Mouse (Mus musculus) fat pad, adult 2 months (tissue): ENCODE data around the gene Adam12.

ENCODE experiments used
- DNase-seq: peaks from one replicate; pipeline ENCODE4 v3.0.0-alpha.2; 2011; ENCODE audit warnings: low read depth, low spot score; ENCODE audit errors: extremely low read depth

Gene Adam12

DNA sequence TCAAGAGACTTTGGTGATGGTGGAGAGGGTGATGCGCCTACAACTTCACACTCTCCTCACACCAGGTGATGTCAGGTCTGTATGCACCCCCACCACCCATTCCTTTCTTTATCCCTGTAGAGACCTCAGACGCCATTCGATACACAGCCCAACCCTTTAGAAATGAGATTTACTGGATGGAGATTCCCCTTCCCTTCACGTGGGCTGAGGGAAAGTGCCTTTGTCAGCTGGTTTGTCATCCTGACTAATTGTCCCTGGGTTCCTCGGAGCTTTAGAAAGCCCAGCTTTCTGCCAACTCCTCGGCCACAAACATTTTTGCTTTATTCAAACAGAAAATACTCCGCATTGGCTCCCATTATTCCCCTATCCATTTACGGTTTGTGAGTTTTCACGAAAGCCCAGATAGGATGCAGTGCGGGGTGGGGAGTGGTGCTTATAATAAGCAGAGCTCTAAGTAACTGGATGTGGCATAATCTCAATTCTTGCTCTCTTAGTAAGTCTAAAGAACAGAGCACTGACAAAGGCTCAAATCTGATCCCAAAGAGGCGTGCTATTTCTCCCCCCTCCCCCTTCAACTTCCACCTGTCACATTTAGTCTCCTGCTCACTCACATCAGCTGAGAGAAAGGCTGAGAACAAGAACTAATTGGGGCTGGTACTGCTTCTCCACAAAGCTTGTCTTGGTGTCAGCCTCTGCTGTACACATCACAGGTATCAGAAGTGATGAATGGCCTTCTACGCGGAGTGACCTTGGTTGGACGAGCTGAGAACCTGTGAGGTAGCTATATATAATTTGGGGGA is 143.2 kb downstream of the Adam12 start:
- no peak for DNase-seq

DNA sequence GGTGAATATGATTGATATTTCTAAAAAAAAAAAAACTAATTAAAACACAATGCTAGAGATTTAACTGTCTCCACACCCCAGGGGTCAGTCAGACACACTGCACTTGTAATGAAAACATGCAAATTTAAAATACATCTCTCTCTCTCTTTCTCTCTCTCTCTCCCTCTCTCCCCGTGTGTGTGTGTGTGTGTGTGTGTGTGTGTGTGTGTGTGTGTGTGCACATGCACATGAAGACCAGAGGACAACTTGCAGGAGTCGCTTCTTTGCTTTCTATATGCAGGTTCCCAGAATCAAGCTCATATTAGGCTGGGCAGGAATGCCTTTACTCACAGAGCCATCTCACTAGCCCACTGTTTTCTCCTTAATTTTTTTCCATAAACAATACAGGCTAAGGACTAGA is 146.6 kb downstream of the Adam12 start:
- no peak for DNase-seq

DNA sequence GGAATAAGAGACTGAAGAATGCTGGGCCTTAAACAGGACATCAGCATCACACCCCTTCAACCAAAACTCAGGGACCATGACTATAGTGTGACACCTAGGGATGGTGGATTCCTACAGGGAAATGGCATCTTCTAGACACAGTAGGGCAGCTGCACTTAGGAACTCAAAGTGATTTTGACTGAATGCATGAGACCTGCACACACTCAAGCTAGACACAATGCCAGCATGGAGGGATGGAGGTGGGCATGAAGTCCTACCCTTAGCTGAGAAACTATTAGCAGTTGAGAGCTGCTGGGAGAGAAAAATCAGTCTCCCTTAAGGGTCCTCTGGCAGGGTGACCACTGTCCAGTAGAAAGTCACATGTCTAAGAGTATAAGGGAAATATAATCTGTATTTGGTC is 147.0 kb downstream of the Adam12 start:
- no peak for DNase-seq

- no peak for DNase-seq
Observed at GRCm38 (mm10) chr7:134081307-134082072, 150.5 kb downstream of the Adam12 start.

GRCm38 (mm10) chr7:134079980-134080725 is 151.8 kb downstream of the Adam12 start:
- DNase-seq: no peak

GRCm38 (mm10) chr7:134077684-134078083 is 154.3 kb downstream of the Adam12 start:
- DNase-seq: no peak

DNA sequence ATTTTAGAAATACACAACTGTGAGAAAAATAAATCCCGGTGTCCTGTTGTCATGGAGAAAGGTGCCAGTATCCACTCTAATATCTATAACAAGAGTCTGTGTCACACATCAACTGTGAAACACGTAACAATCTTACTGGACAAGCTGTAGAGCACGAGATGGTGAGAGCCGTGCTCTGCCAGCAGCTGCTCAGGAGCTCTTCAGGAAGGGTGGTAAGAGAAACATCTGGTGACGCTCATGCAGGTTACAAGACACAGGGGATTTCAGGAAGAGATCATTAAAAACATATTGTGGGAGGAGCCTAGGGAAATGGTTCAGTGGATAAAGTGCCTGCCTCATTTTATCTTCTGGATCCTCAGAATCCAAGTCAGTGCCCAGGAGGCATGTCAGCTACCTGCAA is 158.9 kb downstream of the Adam12 start:
- no peak for DNase-seq

- DNase-seq: no peak
Observed at GRCm38 (mm10) chr7:134071153-134071885, 160.6 kb downstream of the Adam12 start.

DNA sequence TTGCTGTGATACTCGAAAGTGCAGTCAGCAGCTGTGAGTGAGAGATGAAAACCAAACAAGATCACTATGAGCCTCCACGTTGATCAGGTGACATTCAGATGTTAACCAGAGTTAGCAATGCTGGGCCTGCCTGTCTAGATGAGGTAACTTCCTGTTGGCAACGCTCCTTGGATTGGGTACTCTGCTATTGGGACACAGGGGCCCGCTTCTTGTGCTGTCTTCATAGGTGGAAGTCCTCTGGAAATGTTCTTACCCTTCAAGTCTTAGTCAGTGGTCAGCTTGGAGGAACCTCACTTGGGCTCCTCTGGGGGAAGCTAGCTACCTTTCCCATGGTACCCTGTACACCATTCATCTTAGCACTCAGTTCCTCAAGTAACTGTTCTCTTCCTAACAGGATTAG is 169.3 kb downstream of the Adam12 start:
- no peak for DNase-seq

GRCm38 (mm10) chr7:134052486-134052885 is 179.5 kb downstream of the Adam12 start:
- no peak for DNase-seq

DNA sequence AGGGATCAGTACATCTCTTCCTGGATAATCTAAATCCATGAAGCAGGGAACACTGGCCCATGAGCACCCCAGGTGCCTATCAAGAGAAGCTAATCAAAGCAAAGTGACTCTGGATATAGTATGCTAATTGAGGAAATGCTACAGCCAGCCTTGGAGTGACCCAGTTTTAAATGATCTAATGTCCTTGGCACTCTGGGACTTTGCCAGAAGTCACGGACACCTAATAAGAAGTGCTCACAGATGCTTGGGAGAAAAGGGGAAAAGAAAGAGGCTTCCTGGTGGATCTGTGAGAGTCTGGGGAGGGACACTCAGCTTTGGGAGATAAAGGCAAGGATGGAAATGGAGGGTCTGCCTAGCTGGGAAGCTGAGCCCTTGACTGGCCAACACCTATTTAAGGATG is 181.6 kb downstream of the Adam12 start:
- no peak for DNase-seq

DNA sequence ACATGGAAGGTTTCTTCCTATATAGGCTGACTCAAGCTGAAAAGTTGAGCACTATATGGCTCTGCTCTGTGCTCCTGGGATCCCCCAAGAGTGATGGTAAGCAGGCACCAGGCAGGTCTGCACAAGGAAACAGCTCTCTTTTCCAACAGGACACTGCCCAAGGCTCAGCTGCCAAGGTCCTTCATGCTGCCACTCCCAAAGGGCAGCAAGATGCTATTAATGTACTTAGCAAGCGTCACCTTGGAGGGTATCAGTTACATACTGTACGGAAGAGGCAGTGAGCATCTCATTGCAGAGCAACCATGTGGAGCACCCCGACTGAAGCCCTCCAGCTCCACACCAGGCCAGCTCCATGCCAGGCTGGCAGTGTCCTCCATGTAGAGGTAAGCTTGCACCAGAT is 185.6 kb downstream of the Adam12 start:
- DNase-seq: no peak

DNA sequence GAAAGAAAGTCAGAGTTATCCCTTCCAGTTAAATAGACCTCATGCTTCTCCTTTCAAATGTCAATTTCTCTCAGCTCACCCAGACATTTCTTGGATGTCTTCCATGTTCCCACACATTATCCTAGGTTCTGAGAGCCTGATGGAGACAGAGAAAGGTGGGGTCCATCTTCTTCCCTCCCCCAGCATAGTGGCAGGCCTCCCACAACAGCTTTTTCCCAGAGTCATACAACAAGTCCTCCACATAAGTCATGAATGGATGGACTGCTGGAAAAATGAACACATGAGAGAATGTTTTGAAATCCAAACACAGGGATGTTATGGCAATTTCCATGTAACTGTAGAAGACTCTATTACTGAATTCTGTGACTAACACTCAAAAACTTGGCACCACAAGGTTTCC is 188.4 kb downstream of the Adam12 start:
- DNase-seq: no peak

DNA sequence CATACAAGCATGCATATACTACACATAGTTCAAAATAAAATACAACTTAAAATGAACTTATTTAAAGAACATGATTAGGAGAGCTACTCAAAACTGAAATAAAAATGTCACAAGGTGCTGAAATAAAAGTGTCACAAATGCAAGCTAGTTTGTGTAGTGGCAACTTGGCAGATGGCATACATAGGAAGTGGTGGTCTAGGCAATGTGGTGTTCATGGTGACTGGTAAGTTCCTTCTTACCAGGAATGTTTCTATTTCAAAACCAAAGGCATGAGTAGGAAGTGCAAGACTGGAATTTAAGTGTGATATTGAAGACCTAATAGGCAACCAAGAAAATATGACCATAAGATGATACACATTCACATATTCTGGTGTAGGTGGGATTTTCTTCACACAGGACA is 189.3 kb downstream of the Adam12 start:
- DNase-seq: no peak

DNA sequence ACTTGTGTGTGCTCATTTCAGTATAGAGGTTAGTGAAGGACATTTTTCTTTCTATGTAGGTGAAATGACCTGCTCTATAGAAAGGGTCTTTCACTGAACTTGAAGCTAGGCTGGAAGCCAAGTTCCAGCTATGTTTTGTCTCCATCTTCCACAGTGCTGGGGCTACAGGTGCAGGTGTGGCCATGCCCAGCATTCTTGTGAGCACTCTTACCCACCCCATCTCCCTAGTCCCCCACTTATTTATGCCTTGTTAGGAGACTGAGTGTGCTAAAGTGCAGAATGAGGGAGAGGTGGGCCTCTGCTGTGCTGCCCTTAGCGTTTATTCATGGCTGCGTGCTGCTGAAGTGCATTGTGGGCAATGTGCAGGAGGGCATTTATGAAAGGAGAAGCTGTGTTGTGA is 198.0 kb downstream of the Adam12 start:
- DNase-seq: no peak

GRCm38 (mm10) chr7:134032959-134033366 is 199.0 kb downstream of the Adam12 start:
- no peak for DNase-seq

DNA sequence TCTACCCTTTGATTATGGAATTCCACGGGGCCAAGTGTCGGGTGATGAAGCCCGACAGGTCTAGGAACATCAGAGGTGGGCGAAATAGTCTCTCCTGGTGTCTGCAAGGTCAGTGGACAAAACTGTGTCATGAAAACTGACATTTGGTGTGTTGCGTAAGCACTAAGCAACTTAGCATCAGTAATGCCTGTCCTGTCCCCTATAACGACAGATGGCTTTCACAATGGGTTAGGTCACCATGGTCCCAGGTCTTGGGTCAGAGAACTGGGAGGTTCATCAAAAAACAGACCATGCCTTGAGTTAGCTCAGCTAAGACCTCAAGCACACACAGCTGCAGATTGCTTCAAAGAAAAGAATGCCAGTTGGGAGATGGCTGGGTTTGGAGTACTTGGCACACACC is 200.2 kb downstream of the Adam12 start:
- no peak for DNase-seq

DNA sequence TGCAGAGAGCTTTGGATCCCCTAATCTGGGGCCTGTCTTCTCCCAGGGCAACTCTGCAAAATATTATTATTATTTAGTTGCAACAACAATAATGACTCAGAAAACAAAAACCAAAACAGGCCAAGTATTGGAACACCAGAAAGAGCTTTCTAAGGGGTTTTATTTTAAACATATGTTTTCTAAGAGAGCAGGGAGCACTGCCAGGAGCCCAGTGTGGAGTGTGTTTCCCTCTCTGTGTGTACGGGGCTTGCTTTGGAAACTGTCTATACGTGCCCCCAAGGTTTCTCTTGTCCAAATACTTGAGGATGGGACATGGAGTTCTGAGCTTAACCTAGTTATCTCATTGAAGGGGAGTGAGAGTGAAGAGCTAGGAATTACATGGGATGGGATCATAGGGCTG is 200.7 kb downstream of the Adam12 start:
- DNase-seq: no peak

DNA sequence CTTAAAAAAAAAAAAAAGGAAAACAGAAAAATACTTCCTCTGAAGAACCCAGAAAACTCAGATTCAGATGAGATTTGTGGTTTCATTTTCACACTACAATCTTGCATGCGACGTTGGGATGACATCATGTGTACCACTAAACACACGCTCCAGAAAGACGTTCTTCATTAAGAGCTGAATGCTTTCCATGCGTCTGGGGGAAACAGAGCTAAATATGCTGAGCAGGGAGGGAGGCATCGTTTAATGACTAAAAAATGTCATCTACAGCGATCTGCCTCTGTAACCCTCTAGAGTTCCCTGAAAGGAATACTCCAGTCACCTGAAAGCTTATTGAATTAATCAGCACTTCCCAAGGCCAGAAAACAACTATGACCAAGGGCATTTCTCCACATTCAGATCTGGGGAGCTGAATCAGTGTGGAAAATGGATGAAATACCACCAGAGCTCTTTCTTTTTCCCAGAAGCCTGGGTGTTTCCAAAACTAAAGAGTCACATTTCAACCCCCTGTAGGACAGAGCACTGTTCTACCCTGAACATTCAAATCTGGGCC is 203.6 kb downstream of the Adam12 start:
- no peak for DNase-seq

GRCm38 (mm10) chr7:134027020-134027415 is 204.9 kb downstream of the Adam12 start:
- no peak for DNase-seq
